Mouse (Mus musculus): ENCODE measurements around the gene Ehmt2.
"Not testable (repeated sequence)": the region's sequence is repeated elsewhere in the genome, so short reads cannot be mapped to it uniquely, and the experiment has no call there.

Ehmt2 gene

DNA sequence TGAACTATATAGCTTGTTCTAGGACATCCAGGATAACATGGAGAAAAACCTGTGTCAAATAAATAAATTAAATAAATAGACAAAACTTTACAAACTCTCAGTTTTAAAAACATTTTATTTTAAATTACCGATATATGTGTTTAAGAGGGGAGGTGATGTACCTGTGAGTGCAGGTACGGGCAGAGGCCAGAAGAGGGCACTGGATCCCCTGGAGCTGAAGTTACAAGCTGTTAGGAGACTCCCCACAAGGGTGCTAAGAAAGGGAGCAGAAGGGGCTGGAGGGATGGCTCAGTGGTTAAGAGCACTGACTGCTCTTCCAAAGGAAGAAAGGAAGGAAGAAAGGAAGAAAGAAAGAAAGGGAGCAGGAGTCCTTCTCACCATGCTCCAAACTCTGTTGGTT is 6.9 kb upstream of the Ehmt2 start:
- no peak for DNase-seq (ENCODE audit: low spot score in 2 of 2)

- DNase-seq (ENCODE audit: low spot score in 2 of 2): no peak
Observed at GRCm38 (mm10) chr17:34893072-34893824, 5.0 kb upstream of the Ehmt2 start.

- peak; percentile 89 to 92 for DNase-seq (ENCODE audit: low spot score in 2 of 2)
Observed at GRCm38 (mm10) chr17:34894074-34894597, 4.1 kb upstream of the Ehmt2 start.

DNA sequence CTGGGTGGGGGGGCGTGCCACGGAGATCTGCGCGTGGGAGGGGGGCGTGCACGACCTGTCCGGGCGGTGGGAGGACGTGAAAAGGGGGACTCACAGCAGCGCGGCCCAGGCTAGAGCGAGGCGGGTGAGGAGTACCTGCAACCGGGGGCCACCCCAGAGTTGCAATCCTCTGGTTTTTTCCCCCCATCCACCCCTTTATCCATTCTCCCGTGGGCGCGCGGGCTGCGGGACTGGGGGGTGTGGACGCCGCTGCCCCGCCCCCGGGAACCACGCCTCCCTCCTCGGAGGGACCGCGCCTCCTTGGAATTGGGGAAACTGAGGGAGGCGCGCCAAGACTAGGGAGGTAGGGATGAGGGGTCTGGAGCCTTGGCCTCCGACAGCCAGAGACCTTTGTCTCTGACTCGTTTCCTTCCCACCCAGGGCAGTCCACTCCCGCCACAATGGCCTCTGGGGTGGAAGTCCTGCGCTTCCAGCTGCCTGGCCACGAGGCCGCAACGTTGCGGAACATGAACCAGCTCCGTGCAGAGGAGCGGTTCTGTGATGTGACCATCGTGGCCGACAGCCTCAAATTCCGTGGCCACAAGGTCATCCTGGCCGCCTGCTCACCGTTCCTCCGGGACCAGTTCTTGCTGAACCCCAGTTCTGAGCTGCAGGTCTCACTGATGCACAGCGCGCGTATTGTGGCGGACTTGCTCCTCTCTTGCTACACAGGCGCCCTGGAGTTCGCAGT is 3.3 kb upstream of the Ehmt2 start:
- DNase-seq (ENCODE audit: low spot score in 2 of 2): peak; percentile 34 to 38

DNA sequence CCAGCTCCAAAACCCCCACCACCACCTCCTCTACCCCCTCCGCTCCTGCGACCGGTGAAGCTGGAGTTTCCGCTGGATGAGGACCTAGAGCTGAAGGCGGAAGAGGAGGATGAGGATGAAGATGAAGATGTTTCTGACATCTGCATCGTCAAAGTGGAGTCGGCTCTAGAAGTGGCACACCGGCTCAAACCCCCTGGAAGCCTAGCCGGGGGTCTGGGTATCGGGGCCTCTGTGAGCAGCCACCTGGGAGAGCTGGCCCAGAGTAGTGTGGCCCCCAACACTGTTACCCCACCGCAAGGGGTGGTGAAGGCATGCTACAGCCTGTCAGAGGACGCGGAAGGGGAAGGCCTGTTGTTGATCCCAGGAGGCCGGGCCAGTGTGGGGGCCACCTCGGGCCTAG is 2.5 kb upstream of the Ehmt2 start:
- no peak for DNase-seq (ENCODE audit: low spot score in 2 of 2)

DNA sequence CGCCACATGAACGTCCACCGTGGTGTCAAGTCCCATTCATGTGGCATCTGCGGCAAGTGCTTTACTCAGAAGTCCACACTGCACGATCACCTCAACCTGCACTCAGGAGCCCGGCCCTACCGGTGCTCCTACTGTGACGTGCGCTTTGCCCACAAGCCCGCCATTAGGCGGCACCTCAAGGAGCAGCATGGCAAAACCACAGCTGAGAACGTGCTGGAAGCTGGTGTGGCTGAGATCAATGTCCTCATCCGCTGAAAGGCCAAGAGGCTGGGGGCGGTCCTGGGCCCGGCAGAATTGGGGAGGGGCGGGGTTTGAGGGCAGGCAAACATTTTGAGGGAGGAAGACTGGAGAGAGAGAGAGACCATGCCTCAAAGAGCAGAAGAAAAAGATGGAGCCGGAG is 1.9 kb upstream of the Ehmt2 start:
- DNase-seq (ENCODE audit: low spot score in 2 of 2): no peak

GRCm38 (mm10) chr17:34897373-34898159 is 703 bp upstream of the Ehmt2 start:
- DNase-seq (ENCODE audit: low spot score in 2 of 2): peak; percentile 24 to 71

DNA sequence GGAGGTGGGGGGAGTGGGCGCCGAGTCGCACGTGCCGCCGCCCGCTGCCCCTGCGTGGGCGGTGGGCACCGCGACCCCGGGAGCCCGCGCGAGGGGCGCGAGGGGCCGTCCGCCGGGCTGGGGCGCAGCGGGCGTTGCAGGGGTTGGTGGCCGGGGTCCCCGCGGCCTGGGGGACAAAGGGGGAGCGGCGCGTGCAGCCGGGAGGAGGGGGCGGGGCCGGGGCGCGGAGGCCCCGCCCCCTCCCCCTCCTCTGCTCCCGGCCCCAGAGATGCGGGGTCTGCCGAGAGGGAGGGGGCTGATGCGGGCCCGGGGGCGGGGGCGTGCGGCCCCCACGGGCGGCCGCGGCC is 410 bp downstream of the Ehmt2 start:
- DNase-seq (ENCODE audit: low spot score in 2 of 2): no peak

DNA sequence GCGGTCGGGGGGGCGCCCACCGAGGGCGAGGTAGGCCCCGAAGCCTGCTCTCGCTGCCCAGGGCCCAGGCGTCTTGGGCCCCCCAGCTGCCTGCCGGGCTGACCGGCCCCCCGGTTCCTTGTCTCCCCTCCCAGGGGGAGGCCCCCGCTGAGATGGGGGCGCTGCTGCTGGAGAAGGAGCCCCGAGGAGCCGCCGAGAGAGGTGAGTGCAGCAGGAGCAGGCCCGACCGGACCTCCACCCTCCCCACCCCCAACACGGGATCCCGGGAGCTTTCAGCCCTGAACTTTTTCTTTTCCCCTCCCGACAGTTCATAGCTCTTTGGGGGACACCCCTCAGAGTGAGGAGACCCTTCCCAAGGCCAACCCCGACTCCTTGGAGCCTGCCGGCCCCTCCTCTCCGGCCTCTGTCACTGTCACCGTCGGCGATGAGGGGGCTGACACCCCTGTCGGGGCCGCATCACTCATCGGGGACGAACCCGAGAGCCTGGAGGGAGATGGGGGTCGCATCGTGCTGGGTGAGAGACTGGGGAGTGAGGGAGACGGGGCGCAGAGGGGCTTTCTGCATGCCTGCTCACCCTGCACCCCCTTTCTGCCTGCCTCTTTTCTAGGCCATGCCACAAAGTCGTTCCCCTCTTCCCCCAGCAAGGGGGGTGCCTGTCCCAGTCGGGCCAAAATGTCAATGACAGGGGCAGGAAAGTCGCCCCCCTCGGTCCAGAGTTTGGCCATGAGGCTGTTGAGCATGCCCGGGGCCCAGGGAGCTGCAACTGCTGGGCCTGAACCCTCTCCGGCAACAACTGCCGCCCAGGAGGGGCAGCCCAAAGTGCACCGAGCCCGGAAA is 1.0 kb downstream of the Ehmt2 start:
- peak in 1 of 2 experiments; percentile 33 for DNase-seq (ENCODE audit: low spot score in 2 of 2)

GRCm38 (mm10) chr17:34899890-34900243 is 1.6 kb downstream of the Ehmt2 start:
- no peak for DNase-seq (ENCODE audit: low spot score in 2 of 2)

- DNase-seq (ENCODE audit: low spot score in 2 of 2): not testable (repeated sequence)
Observed at GRCm38 (mm10) chr17:34900826-34901225, 2.6 kb downstream of the Ehmt2 start.

DNA sequence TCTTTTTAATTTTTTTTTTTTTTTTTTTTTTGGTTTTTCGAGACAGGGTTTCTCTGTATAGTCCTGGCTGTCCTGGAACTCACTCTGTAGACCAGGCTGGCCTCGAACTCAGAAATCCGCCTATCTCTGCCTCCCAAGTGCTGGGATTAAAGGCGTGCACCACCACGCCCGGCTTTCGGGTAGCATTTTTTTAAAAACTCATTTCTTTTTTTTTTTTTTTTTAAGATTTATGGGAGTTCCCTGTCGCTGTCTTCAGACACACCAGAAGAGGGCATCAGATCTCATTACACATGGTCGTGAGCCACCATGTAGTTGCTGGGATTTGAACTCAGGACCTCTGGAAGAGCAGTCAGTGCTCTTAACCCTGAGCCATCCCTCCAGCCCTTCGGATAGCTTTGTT is 3.7 kb downstream of the Ehmt2 start:
- DNase-seq (ENCODE audit: low spot score in 2 of 2): not testable (repeated sequence)

DNA sequence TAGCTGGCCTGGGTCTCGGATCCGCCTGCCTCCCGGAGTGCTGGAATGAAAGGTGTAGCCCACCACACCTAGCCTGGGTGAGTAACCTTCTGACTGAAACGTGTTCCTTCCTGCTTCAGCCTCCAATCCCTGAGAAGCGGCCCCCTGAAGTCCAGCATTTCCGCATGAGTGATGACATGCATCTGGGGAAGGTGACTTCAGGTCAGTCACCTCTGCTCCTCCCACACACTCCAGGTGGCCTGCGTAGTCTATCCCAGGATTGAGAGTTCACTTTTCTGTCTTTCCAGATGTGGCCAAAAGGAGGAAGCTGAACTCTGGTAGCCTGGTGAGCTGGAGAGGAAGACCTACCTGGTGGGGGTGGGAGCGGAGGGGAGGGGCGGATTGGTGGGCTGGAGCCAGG is 4.6 kb downstream of the Ehmt2 start:
- DNase-seq (ENCODE audit: low spot score in 2 of 2): no peak

DNA sequence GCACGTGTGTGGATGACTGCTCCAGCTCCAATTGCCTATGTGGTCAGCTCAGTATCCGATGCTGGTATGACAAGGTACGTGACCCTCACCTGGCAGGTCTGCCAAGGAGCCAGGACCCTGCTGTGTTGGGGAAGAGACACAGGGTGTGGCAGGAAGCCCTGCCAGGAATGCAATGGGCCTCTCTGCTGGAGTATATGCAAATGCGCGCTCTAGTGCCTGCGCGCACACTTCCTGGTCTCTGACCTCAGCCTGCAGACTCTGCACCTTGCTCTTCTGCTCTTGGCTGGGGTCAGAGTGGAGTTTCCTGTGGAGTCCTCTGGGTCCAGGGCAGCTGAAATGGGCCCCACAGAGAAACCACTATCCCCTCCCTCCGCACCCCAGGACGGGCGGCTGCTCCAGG is 12.7 kb downstream of the Ehmt2 start:
- no peak for DNase-seq (ENCODE audit: low spot score in 2 of 2)

GRCm38 (mm10) chr17:34911945-34912351 is 13.7 kb downstream of the Ehmt2 start:
- peak; percentile 45 to 61 for DNase-seq (ENCODE audit: low spot score in 2 of 2)

DNA sequence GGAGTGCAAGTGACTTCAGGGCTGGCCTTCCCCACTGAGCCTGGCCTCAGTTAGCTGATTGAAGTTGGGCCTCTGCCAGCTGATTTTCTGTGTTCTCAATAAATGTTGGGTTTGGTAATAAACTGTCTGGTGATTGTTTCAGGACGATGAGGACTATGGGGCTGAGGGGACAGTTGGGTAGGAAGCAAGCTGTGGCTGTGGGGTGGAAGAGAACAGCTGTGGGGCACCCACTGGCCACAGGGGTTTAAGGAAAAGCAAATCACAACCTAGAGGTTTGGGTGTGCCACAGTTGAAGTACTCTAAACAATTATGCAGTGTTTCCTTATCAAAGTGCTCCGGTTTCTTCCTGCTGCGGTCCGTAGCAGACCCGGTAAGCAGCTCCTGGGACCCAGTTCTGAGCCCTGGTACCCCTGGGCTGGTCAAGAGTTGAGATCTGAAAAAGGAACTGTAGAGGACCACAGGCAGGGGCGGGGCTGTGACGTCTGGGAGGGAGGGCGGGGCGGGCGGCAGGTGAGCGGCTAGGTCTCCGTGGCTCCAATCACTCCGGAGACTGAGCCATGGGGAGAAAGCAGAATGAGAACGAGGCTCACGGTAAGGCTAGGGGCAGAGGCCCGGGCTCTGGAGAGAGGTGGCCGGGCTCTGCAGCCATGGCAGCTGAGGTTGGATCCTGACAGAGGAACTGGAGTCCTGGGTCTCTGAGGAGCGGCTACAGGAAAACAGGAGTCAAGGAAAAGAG is 15.8 kb downstream of the Ehmt2 start, which contains the start of gene Slc44a4:
Slc44a4 (plus strand) TSS at position 537 of the 736 bp plus-strand sequence.
- no peak for DNase-seq (ENCODE audit: low spot score in 2 of 2)

- no peak for DNase-seq (ENCODE audit: low spot score in 2 of 2)
Observed at GRCm38 (mm10) chr17:34915410-34915831, 17.2 kb downstream of the Ehmt2 start.

DNA sequence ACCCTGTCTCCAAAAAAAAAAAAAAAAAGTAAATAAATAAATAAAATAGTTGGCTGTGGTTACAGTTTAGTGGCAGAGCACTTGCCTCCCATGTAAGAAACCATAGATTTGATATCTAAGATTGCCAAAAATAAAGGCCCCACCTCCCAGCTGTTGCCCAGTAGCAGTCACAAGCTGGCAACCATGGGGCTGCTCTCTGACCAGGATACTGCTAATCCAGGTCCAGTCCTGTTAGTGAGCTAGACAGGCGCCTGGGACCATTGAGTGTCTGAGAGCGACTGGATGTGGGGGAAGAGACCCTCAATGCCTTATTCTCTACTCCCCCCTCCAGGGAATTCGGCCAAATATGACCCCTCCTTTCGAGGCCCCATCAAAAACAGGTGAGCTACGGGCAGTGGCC is 18.0 kb downstream of the Ehmt2 start:
- DNase-seq (ENCODE audit: low spot score in 2 of 2): no peak

GRCm38 (mm10) chr17:34917188-34917587 is 18.9 kb downstream of the Ehmt2 start:
- no peak for DNase-seq (ENCODE audit: low spot score in 2 of 2)

GRCm38 (mm10) chr17:34922939-34923338 is 24.7 kb downstream of the Ehmt2 start:
- DNase-seq (ENCODE audit: low spot score in 2 of 2): no peak

GRCm38 (mm10) chr17:34924258-34924657 is 26.0 kb downstream of the Ehmt2 start:
- DNase-seq (ENCODE audit: low spot score in 2 of 2): no peak

All from frontal cortex, postnatal 36 days (tissue).